Mouse (Mus musculus): ENCODE measurements around the gene Sox13.

GRCm38 (mm10) chr1:133350210-133350609 is 74.0 kb downstream of the Sox13 start, which contains the start of gene Ren1:
- TF ChIP-seq CTCF (IDR thresholded peaks at IDR 0.05) (no peak), EP300 (IDR thresholded peaks at IDR 0.05) (no peak)
